Comparison of ENCODE assay signal across 8 mouse cellular contexts in the genomic region with DNA sequence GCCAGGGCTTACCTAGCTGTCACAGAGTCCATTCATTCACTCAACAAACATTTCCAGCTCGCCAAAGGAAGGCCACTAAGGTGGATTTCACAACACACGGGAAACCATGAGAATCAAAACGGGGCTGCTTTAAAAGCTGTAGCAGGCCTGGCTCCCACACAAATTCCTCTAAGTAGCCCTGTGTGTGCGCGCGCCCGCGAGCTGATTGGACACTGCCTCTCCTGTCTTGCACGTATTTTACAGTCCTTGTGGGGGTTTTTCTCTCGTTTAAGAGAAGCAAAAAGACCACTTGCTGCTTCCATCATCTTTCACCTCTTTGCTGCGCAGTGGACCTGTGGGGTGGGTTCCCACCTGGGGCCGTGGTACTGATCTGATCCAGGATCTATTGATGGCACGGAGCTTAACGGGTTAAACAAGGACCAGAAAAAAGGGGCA.
DNase-seq lines count a peak whose midpoint lies in the region; ATAC-seq lines count a peak whose summit lies in the region.

No protein-coding gene starts in this region.

- peak overlapping the region; percentile 70 for H3K9ac ChIP-seq in heart, embryonic 11.5 days (ENCODE audit: low read depth, low read length)
- H3K9ac ChIP-seq in kidney, embryonic 15.5 days = peak overlapping the region; percentile 43
- peak overlapping the region; percentile 64 for H3K9ac ChIP-seq in limb, embryonic 13.5 days
- peak overlapping the region; percentile 45 for H3K9ac ChIP-seq in midbrain, embryonic 15.5 days

- H3K9me3 ChIP-seq in heart, embryonic 11.5 days (replicated peaks; ENCODE audit: control insufficient read depth, low read length) = no peaks in the 10 kb centered on the region
- no peaks in the 10 kb centered on the region for H3K9me3 ChIP-seq in kidney, embryonic 15.5 days (replicated peaks)
- H3K9me3 ChIP-seq in limb, embryonic 13.5 days = no peaks in the 10 kb centered on the region
- no peaks in the 10 kb centered on the region for H3K9me3 ChIP-seq in midbrain, embryonic 15.5 days

- DNase-seq in brain, adult 2 months (ENCODE audit: low read depth, low spot score) = peak; percentile 81
- peak; percentile 75 for DNase-seq in embryo, embryonic 11 days
- DNase-seq in MN1 (ENCODE audit: low spot score) = no peak

- H3K27ac ChIP-seq in heart, embryonic 11.5 days (ENCODE audit: low read depth, low read length) = peak overlapping the region; percentile 30; the same call in 1 of the 2 replicates
- H3K27ac ChIP-seq in kidney, embryonic 15.5 days = peak overlapping the region; percentile 83
- H3K27ac ChIP-seq in limb, embryonic 13.5 days = peak overlapping the region; percentile 70
- H3K27ac ChIP-seq in midbrain, embryonic 15.5 days = peak overlapping the region; percentile 86

- WGBS in heart, embryonic 11.5 days (ENCODE audit: insufficient replicate concordance) = 5% methylated on average over 14 of the region's 14 CpGs
- WGBS in kidney, embryonic 15.5 days = 1% methylated on average over 14 of the region's 14 CpGs
- 2% methylated on average over 14 of the region's 14 CpGs for WGBS in limb, embryonic 13.5 days
- 2% methylated on average over 14 of the region's 14 CpGs for WGBS in midbrain, embryonic 15.5 days

- no peaks in the 10 kb centered on the region for H3K27me3 ChIP-seq in heart, embryonic 11.5 days (ENCODE audit: control insufficient read depth, insufficient read depth, low read length)
- no peaks in the 10 kb centered on the region for H3K27me3 ChIP-seq in kidney, embryonic 15.5 days
- H3K27me3 ChIP-seq in limb, embryonic 13.5 days = no peaks in the 10 kb centered on the region
- no peaks in the 10 kb centered on the region for H3K27me3 ChIP-seq in midbrain, embryonic 15.5 days (replicated peaks)

- peak overlapping the region; percentile 93 for H3K4me2 ChIP-seq in heart, embryonic 11.5 days
- peak overlapping the region; percentile 94 for H3K4me2 ChIP-seq in kidney, embryonic 15.5 days
- H3K4me2 ChIP-seq in limb, embryonic 13.5 days (replicated peaks) = peak overlapping the region; percentile 82
- peak overlapping the region; percentile 90 for H3K4me2 ChIP-seq in midbrain, embryonic 15.5 days

- H3K4me3 ChIP-seq in heart, embryonic 11.5 days (ENCODE audit: low read depth, low read length) = peak overlapping the region; percentile 53
- H3K4me3 ChIP-seq in kidney, embryonic 15.5 days (replicated peaks) = peak overlapping the region; percentile 55
- peak overlapping the region; percentile 47 for H3K4me3 ChIP-seq in limb, embryonic 13.5 days
- peak overlapping the region; percentile 44 for H3K4me3 ChIP-seq in midbrain, embryonic 15.5 days

- 0 out of 2 replicates have a peak, but pooled peaks cover 2% of the 10 kb centered on the region for H3K4me1 ChIP-seq in heart, embryonic 11.5 days (ENCODE audit: control insufficient read depth, insufficient read depth, low read length)
- peaks cover 20% of the 10 kb centered on the region for H3K4me1 ChIP-seq in kidney, embryonic 15.5 days
- peaks cover 30% of the 10 kb centered on the region for H3K4me1 ChIP-seq in limb, embryonic 13.5 days
- peaks cover 16% of the 10 kb centered on the region for H3K4me1 ChIP-seq in midbrain, embryonic 15.5 days

- H3K36me3 ChIP-seq in heart, embryonic 11.5 days (ENCODE audit: control insufficient read depth, insufficient read depth, low read length) = no peaks in the 10 kb centered on the region
- H3K36me3 ChIP-seq in kidney, embryonic 15.5 days = no peaks in the 10 kb centered on the region
- H3K36me3 ChIP-seq in limb, embryonic 13.5 days = no peaks in the 10 kb centered on the region
- H3K36me3 ChIP-seq in midbrain, embryonic 15.5 days (replicated peaks) = no peaks in the 10 kb centered on the region

- no peak; the same call in 1 of the 2 replicates for ATAC-seq in heart, embryonic 11.5 days (replicated peaks; ENCODE audit: insufficient number of reproducible peaks, low FRiP score, low TSS enrichment)
- peak; percentile 65 for ATAC-seq in kidney, embryonic 15.5 days (replicated peaks; ENCODE audit: low FRiP score)
- ATAC-seq in limb, embryonic 13.5 days (ENCODE audit: low FRiP score, low read depth) = peak; percentile 73
- peak; percentile 80 for ATAC-seq in midbrain, embryonic 15.5 days (replicated peaks)
- ATAC-seq in erythroblast, adult 5-6 weeks (replicated peaks; ENCODE audit: low FRiP score, poor library complexity, severe bottlenecking) = no peak

Comparison
In these comparisons a context has a peak if more than half of its experiments do, and no peak if none do; other contexts are left out.
1. ATAC-seq: peak in kidney, embryonic 15.5 days (single experiment), limb, embryonic 13.5 days (single experiment) and midbrain, embryonic 15.5 days (single experiment); none in heart, embryonic 11.5 days (single experiment) and erythroblast, adult 5-6 weeks (single experiment).
2. H3K27ac ChIP-seq: peak in every context shown above with its lines; median percentile 86 in midbrain, embryonic 15.5 days; 83 in kidney, embryonic 15.5 days; 70 in limb, embryonic 13.5 days; 30 in heart, embryonic 11.5 days.
3. Peak in every context shown above with its lines, with median percentiles within 50 percentile points of each other: H3K4me2 ChIP-seq, H3K4me3 ChIP-seq and H3K9ac ChIP-seq.